Mouse (Mus musculus) mature B cell (primary cell): ENCODE measurements around the gene Hnf1b.

Source experiments
- in situ Hi-C: fragments of 300-500 bp; cut with MboI; formaldehyde crosslinking; loops from 2 replicates; pipeline ENCODE4 v1.14.3; 2019

The Hnf1b gene

GRCm38 (mm10) chr11:83849529-83850335, at the start of gene Hnf1b:
Gene Hnf1b (plus strand): TSS chr11:83850063.
- in situ Hi-C loops = no loop called here

- in situ Hi-C loops = loop anchor here (10.0 kb wide), 1 partner anchor 133 kb away; no protein-coding TSS in a partner anchor
Observed at GRCm38 (mm10) chr11:83802166-83802565, 47.7 kb upstream of the Hnf1b start.

DNA sequence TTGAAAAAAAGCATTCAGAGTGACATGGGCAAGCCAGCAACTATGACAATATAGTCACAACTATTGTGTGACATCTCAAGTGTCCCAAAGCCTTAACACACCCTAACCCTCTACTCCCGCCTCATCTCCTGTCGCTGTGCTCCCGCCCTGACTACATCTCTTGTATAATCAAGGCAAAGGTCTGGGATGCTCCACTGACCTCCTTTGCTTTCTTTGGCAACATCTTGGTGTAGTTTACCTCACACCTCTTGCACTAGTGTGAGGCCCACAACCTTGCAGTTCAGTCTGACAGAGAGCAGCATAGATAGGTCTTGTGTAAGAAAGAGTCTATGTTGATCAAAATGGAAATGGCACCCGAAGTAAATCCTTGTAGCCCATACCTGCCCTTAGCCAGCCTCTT, 47.3 kb upstream of the Hnf1b start:
- in situ Hi-C loops = loop anchor here (10.0 kb wide), 1 partner anchor 132 kb away; no protein-coding TSS in a partner anchor

GRCm38 (mm10) chr11:83810441-83810840, 39.4 kb upstream of the Hnf1b start:
- in situ Hi-C loops = no loop called here

GRCm38 (mm10) chr11:83815191-83815590, 34.7 kb upstream of the Hnf1b start:
- in situ Hi-C loops = no loop called here

- in situ Hi-C loops = no loop called here
Observed at GRCm38 (mm10) chr11:83815628-83816027, 34.2 kb upstream of the Hnf1b start.

DNA sequence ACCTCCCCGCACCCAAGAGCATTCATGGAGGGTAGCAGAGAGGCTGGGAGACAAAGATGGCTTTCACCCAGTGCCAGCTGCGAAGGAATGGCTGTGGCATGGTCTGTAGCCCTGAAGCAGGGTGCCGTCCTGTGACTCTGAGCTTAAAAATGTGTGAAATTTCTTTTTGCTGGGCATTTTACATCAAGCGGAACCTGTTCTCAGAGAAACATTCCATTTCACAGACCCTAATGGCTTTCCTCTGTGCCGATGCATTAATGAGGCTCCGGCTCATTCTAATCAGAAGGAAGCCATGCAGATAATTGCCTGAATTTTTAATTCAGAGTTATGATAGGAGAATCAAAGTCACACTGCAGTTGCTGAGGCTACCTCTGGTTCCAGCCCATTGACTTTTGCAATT, 32.8 kb upstream of the Hnf1b start:
- in situ Hi-C loops = no loop called here

GRCm38 (mm10) chr11:83817994-83818393, 31.9 kb upstream of the Hnf1b start:
- in situ Hi-C loops = no loop called here

DNA sequence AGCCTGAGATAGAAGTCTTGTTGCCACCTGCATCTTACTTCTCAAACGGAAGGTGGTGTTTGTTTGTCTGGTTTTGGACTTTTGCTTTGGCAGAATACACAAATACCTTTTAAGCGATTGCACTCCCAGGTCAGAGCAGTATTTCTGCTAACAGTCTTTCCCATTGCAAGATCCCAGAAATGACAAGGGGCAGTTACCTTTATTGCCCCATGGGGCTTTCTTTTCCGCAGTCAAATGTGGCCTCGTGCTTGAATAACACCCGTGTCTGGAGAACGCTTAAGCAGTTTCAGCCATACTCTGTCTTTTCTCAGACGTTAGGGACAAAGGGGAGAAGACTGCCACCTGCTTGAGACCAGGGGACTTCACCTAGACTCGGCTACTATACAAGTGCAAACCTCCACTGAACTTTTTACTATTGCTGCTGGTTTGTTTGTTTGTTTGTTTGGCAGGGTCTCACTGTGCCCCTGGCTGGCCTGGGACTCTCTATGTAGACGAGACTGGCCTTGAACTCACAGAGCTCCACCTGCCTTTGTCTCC, 31.2 kb upstream of the Hnf1b start:
- in situ Hi-C loops = no loop called here

GRCm38 (mm10) chr11:83819806-83820483, 29.9 kb upstream of the Hnf1b start:
- in situ Hi-C loops = no loop called here

DNA sequence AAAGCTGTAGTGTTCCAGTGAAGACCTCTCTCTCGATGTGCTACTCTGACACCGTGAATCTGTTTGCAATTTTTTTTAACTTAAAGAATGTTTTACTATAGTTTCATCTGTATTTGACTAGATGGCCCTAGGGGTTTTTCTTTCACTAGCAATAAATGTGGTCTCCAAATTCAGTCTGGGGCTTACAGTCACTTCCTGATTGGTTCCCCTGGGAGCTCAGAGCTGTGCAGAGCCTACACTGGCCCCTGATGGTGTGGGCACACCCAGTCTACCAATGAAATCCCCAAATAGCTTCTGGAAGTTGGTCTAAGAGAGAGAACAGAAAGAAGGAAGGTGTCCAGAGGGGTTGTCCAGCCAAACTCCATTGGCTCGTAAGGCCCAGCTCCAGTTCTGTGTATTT, 23.7 kb upstream of the Hnf1b start:
- in situ Hi-C loops = no loop called here

DNA sequence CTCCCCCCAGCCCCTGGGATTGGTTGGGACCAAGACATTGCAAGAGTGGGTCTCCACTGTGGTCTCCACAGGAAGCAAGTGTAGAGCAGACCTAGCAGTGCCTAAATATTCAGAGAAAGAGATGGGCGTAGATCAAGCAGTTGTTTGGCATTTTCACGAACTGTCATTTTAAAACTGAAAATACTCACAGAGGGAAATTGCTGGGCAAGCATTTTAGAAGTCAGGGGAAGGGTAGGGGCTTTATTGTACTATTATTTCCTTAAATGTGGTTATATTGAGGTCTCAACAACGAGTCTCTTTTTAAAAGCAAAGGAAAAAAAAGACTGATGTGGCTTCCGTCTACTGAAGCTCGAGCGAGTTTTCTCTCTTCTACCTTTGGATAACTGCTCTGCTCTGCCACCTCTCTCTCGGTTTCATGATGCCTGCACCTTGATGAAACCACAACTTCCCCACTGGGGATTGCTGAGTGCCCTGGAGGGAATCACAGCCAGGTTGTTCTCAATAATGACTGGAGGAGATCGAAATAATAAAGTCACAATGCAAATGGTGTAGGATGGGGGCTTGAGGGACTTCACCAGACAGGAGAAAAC, 21.2 kb upstream of the Hnf1b start:
- in situ Hi-C loops = no loop called here

- in situ Hi-C loops = no loop called here
Observed at GRCm38 (mm10) chr11:83832389-83832788, 17.5 kb upstream of the Hnf1b start.

DNA sequence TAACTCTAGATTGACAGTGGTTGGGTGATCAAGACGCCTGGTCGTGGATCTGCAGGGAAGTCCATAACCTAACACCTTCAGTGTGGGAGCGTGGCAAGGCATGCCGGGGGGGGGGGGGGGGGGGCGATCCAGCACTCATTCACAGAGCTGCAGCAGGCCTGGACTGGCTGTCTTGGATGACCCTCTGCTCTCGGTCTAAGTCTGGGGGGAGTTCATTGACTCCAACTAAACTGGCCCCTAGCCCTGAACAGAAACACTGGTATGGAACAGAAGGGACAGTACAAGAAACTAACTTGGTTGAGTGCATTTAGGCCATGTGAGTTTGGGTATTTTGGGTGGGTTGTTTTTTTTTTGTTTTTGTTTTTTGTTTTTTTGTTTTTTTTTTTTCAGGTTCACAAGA, 16.3 kb upstream of the Hnf1b start:
- in situ Hi-C loops = no loop called here

GRCm38 (mm10) chr11:83833959-83834496, 15.8 kb upstream of the Hnf1b start:
- in situ Hi-C loops = no loop called here

- in situ Hi-C loops = no loop called here
Observed at GRCm38 (mm10) chr11:83839451-83839850, 10.4 kb upstream of the Hnf1b start.

DNA sequence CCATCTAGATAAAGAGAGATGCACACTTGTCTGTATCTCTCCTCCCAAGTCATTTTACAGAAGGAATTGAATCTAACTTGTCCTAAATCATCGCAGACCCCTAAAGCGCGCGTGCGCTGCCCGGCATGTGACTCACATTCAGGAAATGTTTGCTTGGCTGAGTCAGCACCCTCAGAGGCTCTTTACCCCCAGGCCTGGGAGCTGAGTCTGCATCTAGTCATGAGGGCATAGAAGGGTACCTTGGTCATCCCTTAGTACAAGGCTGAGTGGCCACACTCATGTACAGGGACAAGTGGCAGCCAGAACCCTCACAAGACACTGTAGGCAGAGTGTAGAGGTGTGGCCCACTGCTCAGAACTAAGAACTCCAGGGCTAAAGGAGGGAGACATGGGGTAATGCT, 6.3 kb upstream of the Hnf1b start:
- in situ Hi-C loops = no loop called here

GRCm38 (mm10) chr11:83850586-83851272, 866 bp downstream of the Hnf1b start:
- in situ Hi-C loops = no loop called here

GRCm38 (mm10) chr11:83851273-83852015, 1.6 kb downstream of the Hnf1b start:
- in situ Hi-C loops = no loop called here

GRCm38 (mm10) chr11:83852016-83852355, 2.1 kb downstream of the Hnf1b start:
- in situ Hi-C loops = no loop called here
